Mouse (Mus musculus) spleen, adult 2 months (tissue): ENCODE measurements around the gene Adamts17.

ENCODE experiments used
- CTCF ChIP-seq: fragments of 200-500 bp; IDR thresholded peaks from 2 replicates; pipeline ENCODE4 v1.5.1; 2011; ENCODE audit warnings: mild to moderate bottlenecking, inconsistent platforms; ENCODE audit not compliant: insufficient read depth, insufficient read length, insufficient replicate concordance; ENCODE audit errors: extremely low read depth
- POLR2A ChIP-seq: fragments of 200-500 bp; IDR thresholded peaks from 2 replicates; pipeline ENCODE4 v1.6.1; 2011; ENCODE audit warnings: low read depth, low read length, inconsistent platforms

- TF ChIP-seq POLR2A (no peak), CTCF (no peak)
Observed at GRCm38 (mm10) chr7:66970235-66970634, 130.7 kb downstream of the Adamts17 start.
